Mouse (Mus musculus) embryonic fibroblast, embryonic 13.5 days (primary cell): ENCODE measurements around the gene Zc3hav1.

Experiments used
- CTCF ChIP-seq: IDR thresholded peaks from 2 replicates; pipeline ENCODE4 v1.5.1; 2011; ENCODE audit warnings: mild to moderate bottlenecking, control low read depth, low read length, moderate library complexity, borderline replicate concordance; ENCODE audit not compliant: insufficient read depth
- POLR2A ChIP-seq: IDR thresholded peaks from 2 replicates; pipeline ENCODE4 v1.6.1; 2011; ENCODE audit warnings: low read depth, mild to moderate bottlenecking, control low read depth, low read length, moderate library complexity

- TF ChIP-seq CTCF = no peak
- no peak for TF ChIP-seq POLR2A
Observed at GRCm38 (mm10) chr6:38263393-38264159, 90.8 kb downstream of the Zc3hav1 start.
